Mouse (Mus musculus): ENCODE data around the gene Etv6.

Gene Etv6

DNA sequence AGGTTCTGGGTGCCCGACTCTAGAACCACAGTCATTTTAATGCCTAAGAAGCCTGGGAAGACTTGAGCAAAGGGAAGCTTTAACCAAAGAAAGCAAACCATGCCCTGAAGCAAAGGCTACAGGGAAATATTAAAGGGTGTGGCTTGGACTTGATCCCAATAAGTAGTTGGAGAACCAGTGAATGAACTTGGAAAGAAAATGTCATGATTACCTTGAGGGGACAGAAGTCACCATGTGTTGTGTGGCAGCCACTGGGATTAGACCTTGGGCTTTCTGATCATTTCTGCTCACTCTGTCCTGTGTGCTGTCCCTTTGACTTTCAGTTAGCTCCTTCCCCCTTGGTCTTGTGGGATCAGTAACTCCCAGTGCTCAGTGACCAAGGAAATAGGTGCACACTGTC is 38.9 kb downstream of the Etv6 start:
- Histone ChIP-seq H3K4me3 (replicated peaks; ENCODE audit: low read length) (no peak overlapping the region), H3K36me3 (ENCODE audit: insufficient read depth, low read length) (peaks cover 22% of the 10 kb centered on the region), H3K9me3 (ENCODE audit: low read length) (no peaks in the 10 kb centered on the region), H3K27me3 (ENCODE audit: insufficient read depth, low read length) (no peaks in the 10 kb centered on the region), H3K4me1 (replicated peaks; ENCODE audit: low read depth, low read length) (no peaks in the 10 kb centered on the region)
- TF ChIP-seq POU5F1 (IDR thresholded peaks at IDR 0.05; ENCODE audit: borderline replicate concordance, low read length) (no peak), NANOG (IDR thresholded peaks at IDR 0.05; ENCODE audit: borderline replicate concordance, low read length) (no peak)

DNA sequence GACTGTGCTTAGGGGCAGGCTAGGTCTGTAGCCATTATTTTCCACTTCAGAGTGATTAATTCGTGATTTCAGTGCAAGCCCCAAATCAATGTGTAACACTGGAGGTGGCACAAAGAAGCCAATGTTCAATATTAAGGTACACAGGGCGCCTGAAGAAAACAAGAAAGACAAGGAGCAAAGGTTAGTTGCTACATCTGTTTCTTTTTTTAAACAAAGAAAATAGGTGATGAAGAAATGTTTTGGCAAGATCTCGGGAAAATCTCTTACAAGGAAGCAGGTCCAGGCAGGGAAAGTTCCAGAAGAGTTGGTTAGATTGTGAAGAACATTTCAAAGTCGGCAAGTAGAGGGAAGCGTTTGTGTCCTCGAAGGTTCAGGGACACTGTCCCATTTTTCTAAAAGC is 39.5 kb downstream of the Etv6 start:
- Histone ChIP-seq H3K4me1 (replicated peaks; ENCODE audit: low read depth, low read length) (no peaks in the 10 kb centered on the region), H3K9me3 (ENCODE audit: low read length) (no peaks in the 10 kb centered on the region), H3K36me3 (ENCODE audit: insufficient read depth, low read length) (peaks cover 22% of the 10 kb centered on the region), H3K4me3 (replicated peaks; ENCODE audit: low read length) (no peak overlapping the region), H3K27me3 (ENCODE audit: insufficient read depth, low read length) (no peaks in the 10 kb centered on the region)
- TF ChIP-seq POU5F1 (IDR thresholded peaks at IDR 0.05; ENCODE audit: borderline replicate concordance, low read length) (no peak), NANOG (IDR thresholded peaks at IDR 0.05; ENCODE audit: borderline replicate concordance, low read length) (no peak), CTCF (conservative IDR thresholded peaks at IDR 0.05; ENCODE audit: low read length) (no peak)

DNA sequence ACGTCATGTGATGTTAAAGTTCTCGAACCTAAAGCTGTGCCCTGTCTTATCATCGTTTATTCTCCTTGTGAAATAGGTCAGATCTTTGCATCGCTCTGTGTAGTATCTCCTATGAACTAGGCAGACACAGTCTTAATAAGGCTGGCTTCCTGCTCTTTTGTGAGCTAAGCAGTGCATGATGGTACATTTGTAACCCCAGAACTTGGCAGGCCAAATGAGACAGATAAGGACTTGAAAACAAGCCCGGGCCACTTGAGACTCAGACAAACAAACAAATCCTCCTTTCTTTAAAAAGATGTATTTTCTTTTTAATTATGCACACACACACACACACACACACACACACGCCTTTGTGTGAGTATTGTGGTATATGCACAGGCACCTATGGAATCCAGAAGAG is 42.5 kb downstream of the Etv6 start:
- peaks cover 17% of the 10 kb centered on the region for H3K36me3 ChIP-seq (ENCODE audit: insufficient read depth, low read length)
- no peak for TF ChIP-seq POU5F1 (IDR thresholded peaks at IDR 0.05; ENCODE audit: borderline replicate concordance, low read length)
- no peak for TF ChIP-seq CTCF (conservative IDR thresholded peaks at IDR 0.05; ENCODE audit: low read length)
- no peak for TF ChIP-seq NANOG (IDR thresholded peaks at IDR 0.05; ENCODE audit: borderline replicate concordance, low read length)
- no peak overlapping the region for H3K4me3 ChIP-seq (replicated peaks; ENCODE audit: low read length)
- no peaks in the 10 kb centered on the region for H3K27me3 ChIP-seq (ENCODE audit: insufficient read depth, low read length)
- H3K4me1 ChIP-seq (replicated peaks; ENCODE audit: low read depth, low read length), result no peaks in the 10 kb centered on the region
- no peaks in the 10 kb centered on the region for H3K9me3 ChIP-seq (ENCODE audit: low read length)

DNA sequence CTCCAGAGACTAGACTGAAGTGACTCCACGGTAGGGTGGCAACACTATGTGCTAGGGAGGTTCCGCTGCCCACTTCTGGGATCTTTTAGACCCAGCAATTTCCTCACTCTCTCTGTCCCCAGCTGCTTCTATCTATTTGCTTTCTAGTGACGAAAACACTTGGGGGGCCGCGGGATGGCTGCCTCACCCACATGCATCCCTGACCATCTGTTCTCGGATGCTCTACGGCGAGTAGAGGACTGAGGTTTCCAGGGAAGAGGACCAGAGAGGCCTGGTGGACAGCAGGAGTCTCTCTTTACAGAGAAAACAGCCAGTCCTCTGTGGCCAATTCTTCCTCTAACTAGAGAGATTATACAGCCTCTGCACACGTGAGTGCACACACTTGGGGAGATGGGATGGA is 43.6 kb downstream of the Etv6 start:
- no peak overlapping the region for H3K4me3 ChIP-seq (replicated peaks; ENCODE audit: low read length)
- H3K4me1 ChIP-seq (replicated peaks; ENCODE audit: low read depth, low read length), result no peaks in the 10 kb centered on the region
- H3K27me3 ChIP-seq (ENCODE audit: insufficient read depth, low read length), result no peaks in the 10 kb centered on the region
- TF ChIP-seq CTCF (conservative IDR thresholded peaks at IDR 0.05; ENCODE audit: low read length) (no peak), POU5F1 (IDR thresholded peaks at IDR 0.05; ENCODE audit: borderline replicate concordance, low read length) (no peak), NANOG (IDR thresholded peaks at IDR 0.05; ENCODE audit: borderline replicate concordance, low read length) (no peak)
- H3K36me3 ChIP-seq (ENCODE audit: insufficient read depth, low read length), result peaks cover 7% of the 10 kb centered on the region
- no peaks in the 10 kb centered on the region for H3K9me3 ChIP-seq (ENCODE audit: low read length)

DNA sequence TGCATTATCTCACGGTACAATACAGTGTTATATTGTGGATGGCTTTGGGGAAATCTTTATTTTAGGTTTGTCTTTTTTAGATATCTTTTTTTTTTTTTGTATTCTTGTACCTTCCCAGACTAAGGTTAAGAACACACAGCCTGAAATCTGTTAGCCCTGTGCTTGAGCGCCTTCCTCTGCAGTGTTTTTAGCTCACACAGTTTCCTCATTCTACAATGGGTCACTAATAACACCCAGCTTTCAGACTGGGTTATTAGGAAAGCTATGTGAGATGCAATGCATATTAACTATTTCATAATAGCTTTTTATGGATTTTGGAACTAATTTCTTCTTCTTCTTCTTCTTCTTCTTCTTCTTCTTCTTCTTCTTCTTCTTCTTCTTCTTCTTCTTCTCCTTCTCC is 44.1 kb downstream of the Etv6 start:
- Histone ChIP-seq H3K4me1 (replicated peaks; ENCODE audit: low read depth, low read length) (no peaks in the 10 kb centered on the region), H3K9me3 (ENCODE audit: low read length) (no peaks in the 10 kb centered on the region), H3K4me3 (replicated peaks; ENCODE audit: low read length) (no peak overlapping the region), H3K36me3 (ENCODE audit: insufficient read depth, low read length) (peaks cover 3% of the 10 kb centered on the region; the same call in 1 of the 2 replicates), H3K27me3 (ENCODE audit: insufficient read depth, low read length) (no peaks in the 10 kb centered on the region)
- no peak for TF ChIP-seq CTCF (conservative IDR thresholded peaks at IDR 0.05; ENCODE audit: low read length)
- no peak for TF ChIP-seq POU5F1 (IDR thresholded peaks at IDR 0.05; ENCODE audit: borderline replicate concordance, low read length)
- no peak for TF ChIP-seq NANOG (IDR thresholded peaks at IDR 0.05; ENCODE audit: borderline replicate concordance, low read length)

DNA sequence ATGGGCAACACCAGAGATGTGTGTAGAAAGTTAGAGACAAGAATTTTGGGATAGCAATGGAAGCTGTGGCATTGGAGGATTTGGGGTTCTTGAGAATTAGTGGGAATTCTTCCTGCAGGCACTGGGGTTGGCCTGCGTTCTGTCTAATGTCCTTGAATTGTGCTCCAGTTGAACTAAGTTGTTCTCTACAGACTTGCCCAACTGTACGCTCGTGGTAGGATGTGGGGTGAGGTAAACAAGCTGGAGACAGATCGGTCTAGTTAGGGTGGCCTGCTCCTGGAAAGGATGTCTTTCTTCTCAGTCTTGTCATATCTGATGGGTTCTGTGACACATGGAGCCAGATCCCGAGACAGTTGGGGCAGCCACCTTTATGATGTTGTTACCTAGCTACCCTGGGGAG is 45.4 kb downstream of the Etv6 start:
- Histone ChIP-seq H3K4me1 (replicated peaks; ENCODE audit: low read depth, low read length) (no peaks in the 10 kb centered on the region), H3K9me3 (ENCODE audit: low read length) (no peaks in the 10 kb centered on the region), H3K36me3 (ENCODE audit: insufficient read depth, low read length) (no peaks in the 10 kb centered on the region), H3K27me3 (ENCODE audit: insufficient read depth, low read length) (no peaks in the 10 kb centered on the region), H3K4me3 (replicated peaks; ENCODE audit: low read length) (no peak overlapping the region)
- TF ChIP-seq CTCF (conservative IDR thresholded peaks at IDR 0.05; ENCODE audit: low read length) (no peak), POU5F1 (IDR thresholded peaks at IDR 0.05; ENCODE audit: borderline replicate concordance, low read length) (no peak), NANOG (IDR thresholded peaks at IDR 0.05; ENCODE audit: borderline replicate concordance, low read length) (no peak)

DNA sequence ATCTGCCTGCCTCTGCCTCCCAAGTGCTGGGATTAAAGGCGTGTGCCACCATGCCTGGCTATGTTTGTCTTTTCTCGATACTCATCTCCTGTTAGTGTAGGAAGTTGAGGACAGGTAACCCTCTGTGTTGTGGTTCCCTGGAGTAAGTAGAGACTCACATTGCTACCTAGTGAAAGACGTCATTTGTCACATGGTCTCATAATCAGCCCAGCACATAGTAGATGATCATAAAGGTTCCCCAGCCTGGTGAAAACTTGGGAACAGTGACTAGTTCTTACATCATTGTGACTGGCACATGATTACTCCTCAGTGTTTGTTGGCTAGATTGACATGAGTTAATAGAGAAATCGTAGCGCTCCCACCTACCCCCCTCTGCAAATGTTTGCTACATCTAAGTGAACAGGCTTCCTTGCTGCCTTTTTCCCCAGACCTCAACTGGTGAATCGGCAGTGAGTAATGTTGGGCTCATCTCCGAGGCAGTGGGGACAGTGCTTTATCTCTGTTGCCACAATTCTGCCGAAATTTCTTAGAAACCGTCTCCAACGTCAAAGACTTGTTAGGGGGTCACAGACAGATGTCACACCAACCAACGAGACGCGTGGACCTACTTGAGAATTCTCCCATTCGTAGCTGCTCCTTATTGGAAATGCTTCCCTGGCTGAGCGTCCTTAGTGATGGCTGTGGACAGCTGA is 46.9 kb downstream of the Etv6 start:
- Histone ChIP-seq H3K27me3 (ENCODE audit: insufficient read depth, low read length) (no peaks in the 10 kb centered on the region), H3K9me3 (ENCODE audit: low read length) (no peaks in the 10 kb centered on the region), H3K36me3 (ENCODE audit: insufficient read depth, low read length) (no peaks in the 10 kb centered on the region), H3K4me3 (replicated peaks; ENCODE audit: low read length) (no peak overlapping the region), H3K4me1 (replicated peaks; ENCODE audit: low read depth, low read length) (no peaks in the 10 kb centered on the region)
- TF ChIP-seq NANOG (IDR thresholded peaks at IDR 0.05; ENCODE audit: borderline replicate concordance, low read length), result no peak
- no peak for TF ChIP-seq CTCF (conservative IDR thresholded peaks at IDR 0.05; ENCODE audit: low read length)
- no peak for TF ChIP-seq POU5F1 (IDR thresholded peaks at IDR 0.05; ENCODE audit: borderline replicate concordance, low read length)

DNA sequence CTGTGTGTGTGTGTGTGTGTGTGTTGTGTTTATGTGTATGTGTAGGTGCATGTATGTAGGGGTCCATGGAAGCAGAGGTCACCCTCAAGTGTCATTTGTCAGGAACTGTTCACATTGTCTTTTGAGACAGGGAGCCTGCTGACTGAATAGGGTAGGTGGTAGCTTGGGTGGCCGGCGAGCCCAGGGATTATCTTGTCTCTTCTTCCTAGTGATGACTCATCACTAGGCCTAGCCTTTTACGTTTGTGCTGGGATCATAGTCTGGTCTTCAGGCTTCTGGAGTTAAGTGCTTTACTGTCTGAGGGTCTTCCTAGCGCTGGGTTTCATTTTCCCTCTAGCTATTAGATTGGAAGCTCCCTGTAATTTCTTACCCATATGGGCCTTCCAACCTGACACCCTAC is 47.9 kb downstream of the Etv6 start:
- TF ChIP-seq POU5F1 (IDR thresholded peaks at IDR 0.05; ENCODE audit: borderline replicate concordance, low read length) (no peak), NANOG (IDR thresholded peaks at IDR 0.05; ENCODE audit: borderline replicate concordance, low read length) (no peak), CTCF (conservative IDR thresholded peaks at IDR 0.05; ENCODE audit: low read length) (no peak)
- no peaks in the 10 kb centered on the region for H3K4me1 ChIP-seq (replicated peaks; ENCODE audit: low read depth, low read length)
- no peaks in the 10 kb centered on the region for H3K9me3 ChIP-seq (ENCODE audit: low read length)
- no peaks in the 10 kb centered on the region for H3K36me3 ChIP-seq (ENCODE audit: insufficient read depth, low read length)
- no peaks in the 10 kb centered on the region for H3K27me3 ChIP-seq (ENCODE audit: insufficient read depth, low read length)
- H3K4me3 ChIP-seq (replicated peaks; ENCODE audit: low read length), result no peak overlapping the region

DNA sequence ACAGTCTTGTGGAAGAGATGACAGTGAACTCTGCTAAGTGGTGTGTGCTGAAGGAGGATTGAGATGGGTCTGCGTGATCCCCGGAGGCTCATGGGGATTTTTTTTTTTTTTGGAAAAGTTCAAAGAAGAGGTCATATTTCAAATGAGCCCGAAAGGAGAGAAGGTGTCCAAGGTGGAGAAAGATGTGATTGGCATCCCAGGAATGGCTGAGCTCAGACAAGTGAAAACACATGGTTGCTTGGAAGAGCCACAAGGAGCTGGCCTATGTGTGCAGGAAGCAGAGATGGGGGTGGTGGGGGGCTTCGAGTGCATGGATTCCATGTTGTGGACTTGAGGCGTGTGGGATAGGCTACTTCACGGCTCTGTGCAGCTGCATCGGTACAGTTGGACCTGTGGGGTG is 50.9 kb downstream of the Etv6 start:
- TF ChIP-seq NANOG (IDR thresholded peaks at IDR 0.05; ENCODE audit: borderline replicate concordance, low read length) (no peak), POU5F1 (IDR thresholded peaks at IDR 0.05; ENCODE audit: borderline replicate concordance, low read length) (no peak), CTCF (conservative IDR thresholded peaks at IDR 0.05; ENCODE audit: low read length) (no peak)
- Histone ChIP-seq H3K36me3 (ENCODE audit: insufficient read depth, low read length) (no peaks in the 10 kb centered on the region), H3K27me3 (ENCODE audit: insufficient read depth, low read length) (no peaks in the 10 kb centered on the region), H3K4me3 (replicated peaks; ENCODE audit: low read length) (no peak overlapping the region), H3K4me1 (replicated peaks; ENCODE audit: low read depth, low read length) (peaks cover 3% of the 10 kb centered on the region; the same call in 1 of the 2 replicates), H3K9me3 (ENCODE audit: low read length) (no peaks in the 10 kb centered on the region)
